Mouse (Mus musculus) 3T3-L1 (cell line): ENCODE measurements around the gene Cyb5r3.

Experiments used
- DNase-seq: peaks from one replicate; pipeline ENCODE4 v3.0.0-alpha.2; 2015; ENCODE audit warnings: low read depth, low spot score

Cyb5r3 gene

DNA sequence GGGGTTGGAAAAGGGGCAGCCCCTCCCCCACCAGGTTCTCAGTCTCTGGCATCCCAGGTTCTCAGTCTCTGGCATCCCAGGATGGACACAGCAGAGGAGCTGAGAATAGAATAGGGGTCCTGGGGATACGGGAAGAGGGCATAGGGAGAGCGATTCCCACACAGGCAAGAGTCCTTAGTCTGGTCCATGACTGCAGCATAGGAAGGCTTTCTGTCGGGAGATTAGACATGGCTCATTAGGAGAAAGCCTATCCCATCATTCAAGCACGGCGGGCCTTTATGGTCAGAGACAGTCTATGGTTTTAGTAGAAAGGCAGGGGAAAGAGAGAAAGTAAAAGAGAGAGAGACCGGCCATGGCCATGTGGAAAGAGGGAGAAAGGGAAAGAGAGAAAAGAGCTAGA, 64.6 kb downstream of the Cyb5r3 start:
- no peak for DNase-seq

DNA sequence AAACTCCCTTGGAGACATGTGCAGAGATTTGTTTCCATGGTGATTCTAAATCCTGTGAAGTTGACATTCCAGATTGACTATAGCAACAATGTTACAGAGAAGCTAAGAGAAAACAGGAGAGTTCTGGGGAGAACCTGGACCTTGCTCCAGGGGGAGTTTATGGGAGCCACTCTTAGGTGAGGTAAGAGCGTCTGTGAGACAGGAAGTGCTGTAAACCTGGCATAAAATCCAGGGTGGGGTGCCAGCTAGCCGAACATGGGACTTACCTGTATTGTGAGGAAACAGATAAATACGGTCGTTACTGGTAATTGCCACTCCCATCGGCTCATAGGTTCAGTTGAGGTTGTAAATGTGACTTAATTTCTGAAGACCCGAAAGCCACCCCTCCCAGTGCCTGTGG, 66.0 kb downstream of the Cyb5r3 start:
- DNase-seq: no peak
